Mouse (Mus musculus): ENCODE measurements at regions not wholly inside any gene's neighbourhood (a gene's known extent, or its start where the extent isn't known, plus 50 kb on each side); places are given as distances from the start of the nearest gene placed in this dataset.

DNA sequence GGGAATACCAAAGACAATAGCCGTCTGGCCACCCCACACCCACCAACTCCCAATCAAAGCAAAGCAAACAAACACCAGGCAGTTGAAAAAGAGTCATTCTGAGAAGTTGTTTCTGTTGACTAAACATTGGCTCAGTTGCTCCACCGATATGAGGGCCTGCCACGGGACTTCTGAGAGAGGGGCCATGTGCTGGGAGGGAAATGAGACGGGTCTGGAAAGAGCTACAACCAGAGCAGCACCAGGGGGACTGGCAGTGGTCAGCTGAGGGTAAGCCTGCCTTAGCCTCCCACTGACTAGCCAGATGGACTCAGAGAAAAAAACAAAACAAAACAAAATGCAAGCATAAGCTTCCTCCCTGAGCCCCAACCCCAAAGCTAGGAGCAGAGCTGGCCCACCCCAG, 115.1 kb upstream of the Haao start:
- Histone ChIP-seq H3K4me1 (ENCODE audit: control insufficient read depth, insufficient read depth, low read depth, low read length) (peaks cover 3% of the 10 kb centered on the region; the same call in 1 of the 2 replicates), H3K4me2 (ENCODE audit: low read length) (no peak overlapping the region), H3K27ac (ENCODE audit: low read depth, low read length) (no peak overlapping the region), H3K9me3 (ENCODE audit: control insufficient read depth, low read length) (0 out of 2 replicates have a peak, but pooled peaks cover 2% of the 10 kb centered on the region), H3K4me3 (ENCODE audit: low read length) (no peak overlapping the region), H3K36me3 (ENCODE audit: control insufficient read depth, insufficient read depth, low read length) (no peaks in the 10 kb centered on the region), H3K9ac (ENCODE audit: low read depth, low read length) (no peak overlapping the region), H3K27me3 (replicated peaks; ENCODE audit: control insufficient read depth, insufficient read depth, low read length) (no peaks in the 10 kb centered on the region)
- no peak for ATAC-seq
- WGBS = 34% methylated on average over 4 of the region's 4 CpGs

GRCm38 (mm10) chr17:83962126-83962525, 114.4 kb upstream of the Haao start:
- H3K4me3 ChIP-seq (ENCODE audit: low read length) = no peak overlapping the region
- WGBS = 95% methylated on average over 6 of the region's 6 CpGs
- no peaks in the 10 kb centered on the region for H3K36me3 ChIP-seq (ENCODE audit: control insufficient read depth, insufficient read depth, low read length)
- H3K27ac ChIP-seq (ENCODE audit: low read depth, low read length) = no peak overlapping the region
- H3K4me1 ChIP-seq (ENCODE audit: control insufficient read depth, insufficient read depth, low read depth, low read length) = peaks cover 3% of the 10 kb centered on the region; the same call in 1 of the 2 replicates
- H3K9me3 ChIP-seq (ENCODE audit: control insufficient read depth, low read length) = 0 out of 2 replicates have a peak, but pooled peaks cover 2% of the 10 kb centered on the region
- H3K4me2 ChIP-seq (ENCODE audit: low read length) = no peak overlapping the region
- no peaks in the 10 kb centered on the region for H3K27me3 ChIP-seq (replicated peaks; ENCODE audit: control insufficient read depth, insufficient read depth, low read length)
- ATAC-seq = no peak
- no peak overlapping the region for H3K9ac ChIP-seq (ENCODE audit: low read depth, low read length)

GRCm38 (mm10) chr17:83960821-83961220, 113.1 kb upstream of the Haao start:
- ATAC-seq = no peak
- Histone ChIP-seq H3K4me3 (ENCODE audit: low read length) (no peak overlapping the region), H3K4me1 (ENCODE audit: control insufficient read depth, insufficient read depth, low read depth, low read length) (peaks cover 3% of the 10 kb centered on the region; the same call in 1 of the 2 replicates), H3K4me2 (ENCODE audit: low read length) (no peak overlapping the region), H3K27ac (ENCODE audit: low read depth, low read length) (no peak overlapping the region), H3K36me3 (ENCODE audit: control insufficient read depth, insufficient read depth, low read length) (no peaks in the 10 kb centered on the region), H3K9ac (ENCODE audit: low read depth, low read length) (no peak overlapping the region), H3K27me3 (replicated peaks; ENCODE audit: control insufficient read depth, insufficient read depth, low read length) (no peaks in the 10 kb centered on the region), H3K9me3 (ENCODE audit: control insufficient read depth, low read length) (0 out of 2 replicates have a peak, but pooled peaks cover 2% of the 10 kb centered on the region)
- 87% methylated on average over 7 of the region's 7 CpGs for WGBS

DNA sequence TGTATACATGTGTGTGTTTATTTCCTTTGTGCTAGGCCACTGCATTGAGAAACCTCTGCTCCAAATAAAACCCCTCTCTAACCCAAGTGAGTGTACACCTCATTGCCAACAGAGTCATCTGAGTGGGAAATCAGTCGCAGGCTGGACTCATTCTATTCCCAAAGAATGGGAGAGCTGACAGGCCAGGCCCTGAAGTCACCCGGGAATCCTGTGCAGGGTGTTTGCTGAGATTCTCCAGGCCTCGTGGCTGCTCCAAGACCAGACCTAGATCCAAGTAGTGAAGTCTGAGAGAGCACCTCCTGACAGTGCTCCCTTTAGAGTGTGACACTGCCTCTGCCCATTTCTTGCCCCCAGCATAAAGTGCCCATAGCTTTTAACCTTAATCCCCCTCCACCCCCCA, 112.4 kb upstream of the Haao start:
- Histone ChIP-seq H3K27ac (ENCODE audit: low read depth, low read length) (no peak overlapping the region), H3K4me3 (ENCODE audit: low read length) (no peak overlapping the region), H3K4me2 (ENCODE audit: low read length) (no peak overlapping the region), H3K27me3 (replicated peaks; ENCODE audit: control insufficient read depth, insufficient read depth, low read length) (no peaks in the 10 kb centered on the region), H3K9me3 (ENCODE audit: control insufficient read depth, low read length) (no peaks in the 10 kb centered on the region), H3K36me3 (ENCODE audit: control insufficient read depth, insufficient read depth, low read length) (no peaks in the 10 kb centered on the region), H3K9ac (ENCODE audit: low read depth, low read length) (no peak overlapping the region), H3K4me1 (ENCODE audit: control insufficient read depth, insufficient read depth, low read depth, low read length) (peaks cover 4% of the 10 kb centered on the region; the same call in 1 of the 2 replicates)
- WGBS = 67% methylated on average over 3 of the region's 3 CpGs
- no peak for ATAC-seq

DNA sequence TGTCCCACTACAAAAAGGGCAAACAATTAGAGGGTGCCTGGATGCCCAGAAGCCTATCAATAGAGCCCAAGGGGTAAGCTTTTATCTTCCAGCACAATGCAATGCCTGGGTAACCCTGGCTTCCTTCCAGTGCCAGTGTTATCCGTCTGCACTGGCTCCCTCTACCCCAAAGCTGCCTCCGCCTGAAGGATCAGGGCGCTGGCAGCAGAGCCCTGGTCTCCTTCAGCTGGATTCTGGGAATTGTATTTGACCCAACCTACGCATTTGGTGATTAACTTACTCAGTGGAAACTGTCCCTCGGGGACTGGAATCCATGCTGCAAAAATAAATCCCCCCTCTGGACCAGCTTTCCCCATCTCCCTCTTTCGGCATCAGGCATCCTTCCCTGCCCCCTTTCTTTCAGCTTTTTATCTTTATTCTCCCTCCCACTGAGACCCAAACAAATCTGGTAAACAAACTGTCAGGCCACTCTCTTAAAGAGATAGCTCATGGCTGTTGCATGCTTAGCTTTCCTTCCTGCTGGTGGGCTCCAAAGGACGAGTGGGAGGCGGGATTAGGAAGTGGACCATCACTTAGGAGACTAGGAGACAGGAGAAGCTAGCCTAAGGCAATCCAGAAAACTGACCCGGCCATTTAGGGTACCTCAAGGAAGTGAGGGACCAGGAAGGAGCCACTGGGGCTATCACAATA, 111.5 kb upstream of the Haao start:
- ATAC-seq = no peak
- no peaks in the 10 kb centered on the region for H3K9me3 ChIP-seq (ENCODE audit: control insufficient read depth, low read length)
- H3K9ac ChIP-seq (ENCODE audit: low read depth, low read length) = no peak overlapping the region
- 27% methylated on average over 9 of the region's 9 CpGs for WGBS
- no peaks in the 10 kb centered on the region for H3K36me3 ChIP-seq (ENCODE audit: control insufficient read depth, insufficient read depth, low read length)
- H3K27me3 ChIP-seq (replicated peaks; ENCODE audit: control insufficient read depth, insufficient read depth, low read length) = no peaks in the 10 kb centered on the region
- H3K27ac ChIP-seq (ENCODE audit: low read depth, low read length) = no peak overlapping the region
- H3K4me1 ChIP-seq (ENCODE audit: control insufficient read depth, insufficient read depth, low read depth, low read length) = peaks cover 12% of the 10 kb centered on the region
- H3K4me2 ChIP-seq (ENCODE audit: low read length) = no peak overlapping the region
- no peak overlapping the region for H3K4me3 ChIP-seq (ENCODE audit: low read length)

- H3K4me1 ChIP-seq (ENCODE audit: control insufficient read depth, insufficient read depth, low read depth, low read length) = peaks cover 18% of the 10 kb centered on the region
Measured at GRCm38 (mm10) chr17:83958706-83959105, 110.9 kb upstream of the Haao start.

DNA sequence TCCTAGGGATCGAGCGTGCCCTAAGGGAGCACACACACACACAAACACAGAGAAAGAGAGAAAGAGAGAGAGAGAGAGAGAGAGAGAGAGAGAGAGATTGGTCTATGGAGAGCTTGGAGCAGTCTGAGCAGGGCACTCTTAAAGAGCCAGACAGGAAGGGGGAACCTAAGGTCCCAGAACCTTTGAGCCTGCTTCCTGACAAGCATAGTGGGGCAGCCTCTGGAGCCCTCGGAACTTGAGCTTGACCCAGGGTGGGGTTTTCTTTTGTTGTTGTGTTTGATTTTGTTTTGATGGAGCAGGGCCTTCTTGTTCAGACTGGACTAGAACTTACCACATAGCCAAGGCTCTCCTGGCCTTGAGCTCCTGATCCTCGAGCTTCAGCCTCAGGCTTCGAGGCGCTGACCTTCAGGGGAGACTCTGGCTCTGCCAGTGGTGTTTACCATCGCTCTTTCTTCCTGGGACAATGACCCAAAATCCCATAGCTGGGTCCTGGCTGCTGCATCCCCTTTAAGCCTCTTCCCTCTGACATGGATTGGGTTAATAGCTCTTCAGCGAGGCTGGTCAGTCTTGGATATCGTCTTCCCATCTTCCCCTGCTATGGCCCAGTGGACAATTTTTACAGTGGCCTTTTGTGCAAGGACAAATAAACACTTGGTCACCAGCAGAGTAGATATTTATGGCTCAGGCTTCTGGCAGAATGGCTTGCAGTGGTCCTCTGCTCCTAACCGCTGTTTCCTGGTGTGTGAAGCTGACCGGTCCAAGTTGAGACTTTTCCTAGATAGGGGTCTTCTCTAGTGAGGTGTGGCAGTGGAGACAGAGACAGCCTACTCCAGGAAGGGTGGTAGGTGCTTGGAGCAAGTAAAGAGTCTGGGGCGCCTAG, 110.1 kb upstream of the Haao start:
- Histone ChIP-seq H3K27ac (ENCODE audit: low read depth, low read length) (peak overlapping the region; percentile 29), H3K36me3 (ENCODE audit: control insufficient read depth, insufficient read depth, low read length) (no peaks in the 10 kb centered on the region), H3K27me3 (replicated peaks; ENCODE audit: control insufficient read depth, insufficient read depth, low read length) (no peaks in the 10 kb centered on the region; the same call in none of the 2 replicates), H3K4me3 (ENCODE audit: low read length) (no peak overlapping the region), H3K9me3 (ENCODE audit: control insufficient read depth, low read length) (no peaks in the 10 kb centered on the region), H3K9ac (ENCODE audit: low read depth, low read length) (no peak overlapping the region), H3K4me1 (ENCODE audit: control insufficient read depth, insufficient read depth, low read depth, low read length) (peaks cover 21% of the 10 kb centered on the region), H3K4me2 (ENCODE audit: low read length) (no peak overlapping the region)
- ATAC-seq = no peak
- 72% methylated on average over 10 of the region's 12 CpGs for WGBS

More at GRCm38 (mm10) chr17:83958706-83959105, 110.9 kb upstream of the Haao start:
- H3K9ac ChIP-seq (ENCODE audit: low read depth, low read length) = no peak overlapping the region
- H3K9me3 ChIP-seq (ENCODE audit: control insufficient read depth, low read length) = no peaks in the 10 kb centered on the region
- no peak for ATAC-seq
- peak overlapping the region; percentile 1; the same call in 1 of the 2 replicates for H3K27ac ChIP-seq (ENCODE audit: low read depth, low read length)
- WGBS = 72% methylated on average over 3 of the region's 3 CpGs
- no peaks in the 10 kb centered on the region; the same call in 1 of the 2 replicates for H3K27me3 ChIP-seq (replicated peaks; ENCODE audit: control insufficient read depth, insufficient read depth, low read length)
- H3K4me3 ChIP-seq (ENCODE audit: low read length) = no peak overlapping the region
- no peak overlapping the region for H3K4me2 ChIP-seq (ENCODE audit: low read length)
- no peaks in the 10 kb centered on the region for H3K36me3 ChIP-seq (ENCODE audit: control insufficient read depth, insufficient read depth, low read length)

DNA sequence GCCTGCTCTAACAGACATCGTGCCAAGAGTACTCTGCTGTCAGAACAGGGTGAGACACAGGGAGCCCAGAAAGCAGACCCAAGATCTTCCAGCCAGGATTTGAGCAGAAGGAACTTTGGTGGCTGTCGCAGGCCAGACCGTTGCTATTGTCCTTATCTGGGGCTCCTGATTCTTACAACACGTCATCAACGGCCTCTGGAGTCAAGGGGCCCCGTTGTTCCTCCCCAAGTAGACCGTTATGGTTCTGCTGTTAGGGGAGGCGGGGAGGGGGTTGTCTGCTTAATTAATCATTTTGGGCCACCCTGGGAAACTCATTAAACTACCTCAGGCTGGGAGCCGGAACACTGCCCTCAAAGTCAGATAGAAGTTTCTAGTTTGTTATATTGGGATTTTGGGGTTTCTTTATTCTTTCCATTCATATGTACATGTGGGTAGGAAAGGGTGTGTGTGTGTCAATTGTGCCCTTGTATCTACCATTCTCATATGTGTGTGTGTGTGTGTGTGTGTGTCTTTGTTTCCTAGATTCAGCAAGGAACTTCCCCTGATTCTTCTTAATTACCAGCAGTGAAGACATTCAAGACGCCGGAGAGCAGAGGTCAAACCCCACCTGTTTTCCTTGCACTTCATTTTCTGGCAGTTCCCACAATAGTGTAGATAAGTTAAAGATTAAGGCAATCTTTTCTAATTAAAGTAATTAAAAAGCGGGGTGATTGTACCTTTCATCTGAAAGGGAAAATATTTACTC, 109.2 kb upstream of the Haao start:
- Histone ChIP-seq H3K4me3 (ENCODE audit: low read length) (no peak overlapping the region), H3K4me2 (ENCODE audit: low read length) (no peak overlapping the region), H3K4me1 (ENCODE audit: control insufficient read depth, insufficient read depth, low read depth, low read length) (peaks cover 21% of the 10 kb centered on the region), H3K9ac (ENCODE audit: low read depth, low read length) (no peak overlapping the region), H3K36me3 (ENCODE audit: control insufficient read depth, insufficient read depth, low read length) (no peaks in the 10 kb centered on the region), H3K9me3 (ENCODE audit: control insufficient read depth, low read length) (no peaks in the 10 kb centered on the region), H3K27me3 (replicated peaks; ENCODE audit: control insufficient read depth, insufficient read depth, low read length) (no peaks in the 10 kb centered on the region; the same call in none of the 2 replicates), H3K27ac (ENCODE audit: low read depth, low read length) (no peak overlapping the region)
- WGBS = 45% methylated on average over 12 of the region's 12 CpGs
- no peak for ATAC-seq

All from hindbrain, embryonic 16.5 days (tissue).